Mouse (Mus musculus) layer of hippocampus, adult 8-10 months (tissue): ENCODE data around the gene Ttc30a2. TPM values are rescaled to one million over a fixed set of nuclear protein-coding genes. Genes with fewer than 3 reads are reported as not detected.

ENCODE experiments used
- DNase-seq, 2 experiments: peaks; one replicate each; pipeline ENCODE4 v3.0.0; 2022; ENCODE audit warnings: low spot score in 2 of 2
- total RNA-seq, 4 experiments: library from RNA; stranded (reverse); gene quantifications; 2 replicates each; pipeline ENCODE4 v1.2.4; 2022

Gene Ttc30a2
- total RNA-seq, 4 experiments from 2014 or later, result 0.25 to 0.43 TPM; not detected in 2

DNA sequence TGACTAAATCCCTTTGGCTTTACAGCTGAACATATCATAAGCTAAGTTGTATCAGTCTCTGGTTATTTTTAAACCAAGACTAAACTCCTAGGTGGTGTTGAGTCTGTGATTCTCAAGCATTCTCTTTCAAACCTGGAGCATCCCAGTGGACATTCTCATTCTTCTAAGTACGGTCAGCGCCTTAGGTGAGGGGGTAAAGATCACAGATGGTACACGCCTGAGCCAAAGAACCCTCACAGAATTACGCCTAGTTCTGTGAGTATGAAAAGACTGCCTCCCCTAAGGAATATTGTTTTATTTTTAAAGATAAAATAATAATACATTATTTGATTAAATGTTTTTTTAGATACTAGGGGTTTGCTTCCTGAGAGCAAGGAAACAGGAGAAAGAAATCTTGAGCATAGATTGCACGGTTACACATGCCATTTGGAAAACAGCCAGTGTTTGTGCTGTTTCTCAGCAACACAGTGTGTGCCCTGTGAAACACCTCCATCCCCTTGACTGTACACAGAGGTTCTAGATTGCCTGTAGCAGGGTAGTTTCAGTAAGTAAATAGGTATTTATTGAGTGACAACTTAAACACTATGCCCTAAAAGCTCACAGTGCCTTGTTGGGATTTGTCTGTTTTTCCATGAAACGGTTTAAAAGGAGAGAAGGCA, 48.1 kb downstream of the Ttc30a2 start:
- no peak for DNase-seq

DNA sequence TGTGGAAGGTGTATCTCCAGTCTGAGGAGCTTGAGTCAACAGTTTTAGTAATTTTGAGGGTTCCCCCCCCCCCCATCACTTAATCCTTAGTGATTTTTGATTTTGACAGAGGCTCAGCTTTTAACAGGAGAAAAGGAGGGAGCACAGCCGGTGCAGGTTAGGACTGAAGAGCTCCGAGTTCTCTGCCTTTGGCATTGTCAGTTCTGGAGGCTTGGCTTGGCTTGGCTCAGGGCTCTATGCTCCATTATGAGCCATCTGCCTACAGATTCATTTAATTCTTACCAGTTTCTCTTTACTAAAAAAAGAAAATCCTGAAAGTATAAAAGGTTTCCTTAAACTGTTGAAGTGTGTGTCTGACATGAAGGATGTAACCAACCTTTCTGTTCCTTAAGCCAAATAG, 48.8 kb downstream of the Ttc30a2 start:
- DNase-seq, result no peak

DNA sequence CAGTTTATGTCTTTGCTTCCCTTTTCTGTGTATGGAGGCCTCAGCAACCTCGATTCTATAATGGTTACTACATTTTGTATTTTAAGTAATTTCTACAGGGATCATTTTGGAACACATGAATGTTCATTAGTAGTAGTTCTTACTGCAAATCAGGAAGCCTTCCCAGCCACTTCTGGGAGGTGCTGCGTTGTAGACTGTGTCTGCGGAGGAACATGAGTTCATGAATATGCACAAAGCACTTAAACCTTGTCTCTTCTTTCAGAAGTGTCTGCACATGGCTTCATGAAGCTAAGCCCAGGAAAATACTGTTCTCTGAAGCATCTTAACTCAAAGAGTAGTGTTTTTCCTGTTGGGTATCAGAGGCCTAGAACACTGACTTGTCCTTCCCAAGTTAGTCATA, 50.0 kb downstream of the Ttc30a2 start:
- no peak for DNase-seq

DNA sequence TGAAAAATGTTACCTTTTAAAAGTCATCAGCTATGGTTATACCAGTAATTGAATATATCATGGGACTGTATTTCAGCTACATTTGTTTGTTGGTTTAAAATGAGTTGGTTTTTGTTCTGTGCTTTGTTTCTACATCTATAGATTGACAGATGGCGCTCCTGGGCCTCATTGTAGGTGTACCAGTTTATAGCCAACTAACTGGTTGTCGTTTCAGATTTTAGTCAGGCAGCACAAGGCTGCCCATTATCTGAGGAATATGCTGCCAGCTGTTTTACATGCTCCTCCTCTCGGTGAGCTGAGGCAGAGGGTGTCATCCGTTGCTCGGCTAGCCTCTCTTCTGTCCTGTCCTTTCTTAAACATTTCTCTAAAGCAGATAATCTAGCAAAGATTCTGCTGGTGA, 51.9 kb downstream of the Ttc30a2 start:
- no peak for DNase-seq

Other genes starting within 250 kb of the Ttc30a2 start
- 10 to 100 TPM; 35.6 to 42.7 (median 37.3) TPM for gene Agps, start 146.0 kb downstream of the Ttc30a2 start, total RNA-seq
- gene Ttc30b, start 39.6 kb downstream of the Ttc30a2 start, total RNA-seq, result 10 to 100 TPM; 12.5 to 14.6 (median 13.5) TPM
- 1 to 10 TPM; 2.4 to 4.2 (median 3.5) TPM for gene Ttc30a1, start 3.8 kb upstream of the Ttc30a2 start, total RNA-seq